Mouse (Mus musculus): ENCODE measurements around the gene Ift81. TPM values are rescaled to one million over a fixed set of nuclear protein-coding genes. Genes with fewer than 3 reads are reported as not detected.

The Ift81 gene
- polyA plus RNA-seq, 1 experiment from 2014 or later, result 59.8 TPM

- Histone ChIP-seq H3K36me3 (peaks cover 24% of the 10 kb centered on the region), H3K4me2 (replicated peaks) (peak overlapping the region; percentile 63), H3K9me3 (no peaks in the 10 kb centered on the region), H3K4me1 (peaks cover 42% of the 10 kb centered on the region), H3K4me3 (peak overlapping the region; percentile 85), H3K9ac (replicated peaks) (peak overlapping the region; percentile 99), H3K27ac (replicated peaks) (no peak overlapping the region; the same call in 1 of the 2 replicates), H3K27me3 (no peaks in the 10 kb centered on the region)
- no peak for ATAC-seq (ENCODE audit: low FRiP score, low read depth)
- WGBS, result 33% methylated on average over 5 of the region's 5 CpGs
Observed at GRCm38 (mm10) chr5:122500563-122500962, 113.8 kb downstream of the Ift81 start.

Other genes starting within 250 kb of the Ift81 start
- 56.5 and 58.2 TPM in 2 replicates for gene Gpn3, start 242.6 kb downstream of the Ift81 start, polyA plus RNA-seq (2016; fragmentation: Nextera tagmentation; extraction: Ambion mirVana)
- gene Fam216a, start 242.2 kb downstream of the Ift81 start, polyA plus RNA-seq (2016; fragmentation: Nextera tagmentation; extraction: Ambion mirVana), result 114 and 115 TPM in 2 replicates
- 117 and 118 TPM in 2 replicates for gene Arpc3, start 222.6 kb downstream of the Ift81 start, polyA plus RNA-seq (2016; fragmentation: Nextera tagmentation; extraction: Ambion mirVana)
- 52.1 and 53.6 TPM in 2 replicates for gene Anapc7, start 192.8 kb downstream of the Ift81 start, polyA plus RNA-seq (2016; fragmentation: Nextera tagmentation; extraction: Ambion mirVana)
- 59.4 and 78.0 TPM in 2 replicates for gene Atp2a2, start 112.3 kb downstream of the Ift81 start, polyA plus RNA-seq (2016; fragmentation: Nextera tagmentation; extraction: Ambion mirVana)
- 1.5 TPM in 2 replicates for gene P2rx7, start 29.4 kb upstream of the Ift81 start, polyA plus RNA-seq (2016; fragmentation: Nextera tagmentation; extraction: Ambion mirVana)
- gene P2rx4, start 93.0 kb upstream of the Ift81 start, polyA plus RNA-seq (2016; fragmentation: Nextera tagmentation; extraction: Ambion mirVana), result 9.4 and 9.8 TPM in 2 replicates
- gene Camkk2, start 164.9 kb upstream of the Ift81 start, polyA plus RNA-seq (2016; fragmentation: Nextera tagmentation; extraction: Ambion mirVana), result 35.4 and 37.3 TPM in 2 replicates
- gene Anapc5, start 206.8 kb upstream of the Ift81 start, polyA plus RNA-seq (2016; fragmentation: Nextera tagmentation; extraction: Ambion mirVana), result 517 and 542 TPM in 2 replicates
- 52.0 and 53.1 TPM in 2 replicates for gene Rnf34, start 235.5 kb upstream of the Ift81 start, polyA plus RNA-seq (2016; fragmentation: Nextera tagmentation; extraction: Ambion mirVana)